Mouse (Mus musculus): ENCODE data around the gene Klf9.

Klf9 gene

DNA sequence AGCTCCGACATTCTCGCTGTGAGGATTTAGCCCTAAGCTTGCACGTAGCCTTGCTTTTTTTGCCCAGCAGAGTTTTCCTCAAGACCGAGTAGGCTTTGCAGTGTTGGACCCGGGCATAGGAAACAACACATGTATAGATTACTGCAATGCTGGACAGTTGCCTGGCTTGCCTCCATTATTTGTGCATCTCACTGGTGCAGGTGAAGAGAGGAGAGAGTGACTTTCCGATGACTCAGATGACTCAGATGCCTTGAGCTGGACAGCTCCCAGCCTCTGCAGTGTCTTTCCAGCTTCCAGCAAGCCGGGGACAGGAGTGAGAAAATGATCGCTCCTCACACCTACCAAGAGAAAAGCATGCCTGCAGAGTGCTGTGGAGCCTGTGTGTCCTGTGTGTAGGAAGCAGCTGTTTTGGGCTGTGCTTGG, 21.4 kb downstream of the Klf9 start:
- no peak for DNase-seq (ENCODE audit: low read depth, low spot score)

DNA sequence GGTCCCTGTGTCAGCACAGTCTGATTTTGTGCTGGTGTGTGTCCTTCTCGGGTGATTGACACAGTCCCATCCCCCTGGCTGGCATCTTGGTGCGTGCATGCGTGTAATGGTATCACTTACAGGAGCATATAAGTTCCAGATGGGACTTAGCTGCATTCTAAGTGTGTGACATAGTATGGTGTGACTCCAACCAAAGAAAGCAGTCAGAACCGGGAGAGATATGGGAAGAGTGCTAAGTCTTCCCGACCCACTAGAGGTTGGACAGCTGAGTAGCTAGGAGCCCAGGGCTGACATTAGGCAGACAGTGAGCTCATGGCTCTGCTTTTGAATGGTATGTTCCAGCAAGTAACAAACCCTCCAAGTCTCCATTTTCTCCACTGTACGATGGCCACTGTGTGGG, 21.9 kb downstream of the Klf9 start:
- DNase-seq (ENCODE audit: low read depth, low spot score) = no peak

DNA sequence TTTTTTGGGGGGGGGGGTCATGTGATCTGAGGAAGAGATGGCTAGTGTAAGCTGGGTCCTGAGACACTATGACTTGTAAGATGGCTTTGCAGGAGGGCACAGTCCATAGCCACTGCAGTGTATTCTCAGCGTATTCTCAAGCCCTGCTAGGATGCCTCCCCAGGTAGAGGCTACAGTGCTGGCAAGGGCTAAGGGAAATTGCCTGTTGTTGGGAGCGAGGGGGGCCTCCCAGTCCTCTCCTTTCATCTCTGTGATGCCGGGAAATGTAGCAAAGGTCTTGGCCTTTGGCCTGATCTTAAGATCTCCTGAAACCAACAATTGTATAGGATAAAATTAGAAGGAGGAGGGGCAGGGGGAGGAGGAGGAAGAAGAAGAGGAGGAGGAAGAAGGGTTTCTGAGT, 22.3 kb downstream of the Klf9 start:
- no peak for DNase-seq (ENCODE audit: low read depth, low spot score)

DNA sequence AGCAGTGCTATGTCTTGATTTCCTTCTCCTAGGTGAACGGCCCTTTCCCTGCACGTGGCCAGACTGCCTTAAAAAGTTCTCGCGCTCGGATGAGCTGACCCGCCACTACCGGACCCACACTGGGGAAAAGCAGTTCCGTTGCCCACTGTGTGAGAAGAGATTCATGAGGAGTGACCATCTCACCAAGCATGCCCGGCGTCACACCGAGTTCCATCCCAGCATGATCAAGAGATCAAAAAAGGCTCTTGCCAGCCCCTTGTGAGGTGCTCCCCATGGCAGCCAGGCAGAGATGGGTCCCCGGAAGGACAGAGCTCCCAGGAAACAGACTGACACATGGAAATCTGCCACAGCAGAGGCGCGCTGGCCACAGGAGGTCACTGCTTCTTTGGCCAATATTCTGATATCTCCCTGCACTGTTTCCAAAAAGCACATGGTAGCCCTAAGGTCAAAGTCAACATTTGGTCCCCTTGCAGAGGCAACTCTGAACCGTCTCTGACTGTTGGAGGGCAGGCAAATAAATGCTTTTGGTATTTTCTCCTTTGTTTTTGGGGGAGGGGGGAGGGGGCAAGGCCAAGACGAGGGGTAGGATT, 23.7 kb downstream of the Klf9 start:
- DNase-seq (ENCODE audit: low read depth, low spot score) = no peak

DNA sequence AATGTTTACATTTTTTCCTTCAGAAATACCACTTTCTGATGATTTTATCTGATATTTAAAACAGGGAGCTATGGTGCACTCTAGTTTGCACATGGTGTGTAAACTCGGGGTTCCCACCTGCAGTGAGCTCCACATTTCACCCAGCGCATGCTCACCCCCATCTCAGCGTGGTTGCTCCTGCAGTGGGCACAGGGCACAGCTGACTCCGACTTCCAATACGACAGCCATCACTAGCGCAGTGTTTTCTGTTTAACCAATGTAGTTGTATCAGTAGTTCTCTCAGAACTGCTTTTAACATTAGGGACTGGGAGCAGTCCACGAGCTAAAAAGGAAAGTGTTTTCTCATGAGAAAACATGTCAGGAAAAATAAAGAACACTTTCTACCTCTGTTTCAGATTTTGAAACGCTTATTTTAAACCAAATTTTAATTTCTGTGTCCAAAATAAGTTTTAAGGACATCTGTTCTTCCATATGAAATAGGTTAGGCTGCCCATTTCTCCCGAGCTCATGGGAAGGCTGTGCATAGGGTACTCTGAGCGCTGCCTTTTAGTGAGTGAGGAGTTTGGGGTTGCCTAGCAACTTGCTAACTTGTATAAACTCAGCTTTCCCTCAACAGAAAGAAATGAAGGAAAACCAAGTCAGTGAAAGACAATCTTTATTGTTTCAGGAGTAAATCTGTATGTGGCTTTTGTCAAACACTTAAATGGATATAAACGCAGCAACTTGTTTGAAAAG, 25.7 kb downstream of the Klf9 start:
- DNase-seq (ENCODE audit: low read depth, low spot score) = no peak

DNA sequence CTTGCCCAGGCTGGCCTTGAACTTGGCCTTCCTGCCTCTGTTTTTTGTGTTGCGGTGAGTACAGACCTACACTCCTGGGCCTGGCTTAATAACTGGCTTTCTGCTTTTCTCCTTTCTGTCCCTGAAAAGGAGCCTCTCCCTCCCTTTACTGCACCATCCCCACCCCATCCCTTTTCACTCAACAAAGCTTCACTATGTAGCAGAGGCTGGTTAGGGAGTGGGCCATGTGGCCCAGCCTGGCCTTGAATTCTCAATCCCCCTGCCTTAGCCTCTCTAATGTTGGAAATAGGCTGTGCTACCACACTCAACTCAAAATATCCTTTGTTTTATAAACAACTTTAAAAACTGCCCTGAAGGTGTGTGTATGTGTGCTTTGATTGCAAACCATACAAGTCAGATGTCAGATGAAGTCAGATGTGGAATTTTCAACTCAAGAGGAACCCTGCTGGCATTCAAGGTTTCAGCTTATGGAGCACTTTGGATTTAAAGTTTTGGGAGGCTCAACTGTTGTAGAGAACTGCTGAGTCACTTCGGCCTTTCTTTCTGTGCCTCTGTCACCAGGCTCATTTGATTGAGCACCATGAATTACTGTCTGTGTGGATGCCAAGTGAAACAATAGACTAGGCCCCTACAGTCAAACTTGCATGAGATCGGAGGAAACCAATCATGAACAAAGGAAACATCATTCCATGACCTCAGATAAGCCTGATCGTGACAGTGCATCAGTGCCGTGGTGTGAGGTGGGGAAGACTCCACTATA, 28.1 kb downstream of the Klf9 start:
- no peak for DNase-seq (ENCODE audit: low read depth, low spot score)

DNA sequence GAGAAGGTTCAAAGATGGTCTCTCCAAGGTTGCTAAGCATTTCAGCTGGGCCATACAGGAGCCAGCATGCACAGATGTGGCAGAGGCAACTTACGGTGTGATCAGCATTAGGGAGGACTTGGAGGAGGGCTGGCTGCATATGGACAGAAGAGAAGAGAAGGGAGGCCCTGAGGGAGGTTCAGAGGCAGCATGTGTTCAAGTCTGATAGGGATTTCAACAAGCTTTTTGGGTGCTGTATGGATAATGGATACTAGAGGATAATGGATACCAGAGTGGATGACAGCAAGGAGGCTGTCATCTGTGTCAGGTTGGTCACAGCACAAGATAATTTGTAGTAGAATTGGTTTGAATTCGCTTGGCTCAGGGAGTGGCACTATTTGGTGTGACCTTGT, 28.6 kb downstream of the Klf9 start:
- DNase-seq (ENCODE audit: low read depth, low spot score) = no peak

DNA sequence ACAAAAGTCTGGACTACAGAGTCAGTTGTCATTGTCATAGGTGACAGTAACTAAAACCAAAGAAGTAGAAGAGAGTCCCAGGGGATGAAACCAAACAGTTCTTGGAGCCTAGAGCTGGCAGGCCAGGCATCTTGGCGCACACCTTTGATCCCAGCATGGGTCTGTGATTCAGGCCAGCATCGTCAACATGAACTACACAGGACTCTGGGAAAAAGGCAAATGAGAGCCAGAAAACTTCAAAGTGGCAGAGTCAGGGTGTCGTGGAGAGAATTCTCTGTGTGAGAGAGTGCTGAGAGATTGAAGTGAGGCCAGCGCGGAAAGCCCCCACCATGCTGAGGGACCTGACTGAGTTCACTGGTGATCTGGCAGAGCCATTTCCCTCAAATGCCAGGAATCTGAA, 29.4 kb downstream of the Klf9 start:
- no peak for DNase-seq (ENCODE audit: low read depth, low spot score)

DNA sequence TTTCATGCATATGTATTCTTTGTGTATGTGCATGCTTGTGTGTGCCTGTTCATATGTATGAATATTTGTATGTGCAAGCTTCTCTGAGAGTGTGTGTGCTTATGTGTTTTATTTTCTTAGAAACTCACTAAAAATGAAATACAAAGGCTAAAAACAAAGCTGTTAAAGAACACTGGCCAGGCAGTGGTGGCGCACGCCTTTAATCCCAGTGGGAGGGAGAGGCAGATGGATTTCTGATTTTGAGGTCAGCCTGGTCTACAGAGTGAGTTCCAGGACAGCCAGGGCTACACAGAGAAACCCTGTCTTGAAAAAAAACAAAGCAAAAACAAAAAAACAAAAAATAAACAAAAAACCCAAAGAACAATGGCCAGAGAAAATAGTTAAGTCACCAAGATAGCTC, 30.1 kb downstream of the Klf9 start:
- no peak for DNase-seq (ENCODE audit: low read depth, low spot score)

DNA sequence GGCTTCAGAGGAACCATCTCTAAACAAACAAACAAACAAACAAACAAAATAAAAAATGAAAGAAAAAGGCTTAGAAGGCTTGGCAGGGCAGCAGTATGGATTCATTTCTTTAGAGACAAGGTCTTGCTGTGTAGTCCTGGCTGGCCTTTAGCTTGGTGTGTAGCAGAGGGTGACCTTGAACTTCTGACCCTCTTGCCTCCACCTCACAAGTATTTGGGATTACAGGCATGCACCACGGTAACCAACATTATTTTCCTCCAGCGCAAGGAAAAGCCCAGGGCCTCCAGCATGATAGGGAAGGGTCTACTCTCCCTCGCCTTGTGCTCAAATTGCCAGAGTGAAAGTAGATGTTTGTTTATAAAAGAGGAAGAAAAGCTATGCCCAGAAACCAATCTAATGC, 34.1 kb downstream of the Klf9 start:
- no peak for DNase-seq (ENCODE audit: low read depth, low spot score)

DNA sequence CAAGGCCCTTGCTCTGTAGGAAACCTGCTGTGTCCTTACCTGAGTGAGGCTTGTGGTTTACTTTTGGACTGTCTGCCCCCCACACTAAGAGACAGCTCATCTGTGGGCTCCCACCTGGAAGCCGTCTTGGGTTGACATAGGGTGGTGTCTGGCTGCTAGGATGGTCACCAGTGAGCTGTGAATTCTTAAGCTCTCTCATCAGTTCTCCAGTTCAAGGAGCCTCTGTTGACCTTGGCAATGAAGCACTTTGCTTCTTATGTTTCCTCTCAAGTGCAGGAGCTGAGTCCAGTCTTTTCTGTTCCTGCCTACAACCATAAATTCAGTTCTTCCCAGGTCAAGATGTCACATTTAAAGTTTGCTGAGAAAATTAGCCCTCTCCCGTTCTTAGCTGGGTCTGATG, 34.5 kb downstream of the Klf9 start:
- DNase-seq (ENCODE audit: low read depth, low spot score) = no peak

DNA sequence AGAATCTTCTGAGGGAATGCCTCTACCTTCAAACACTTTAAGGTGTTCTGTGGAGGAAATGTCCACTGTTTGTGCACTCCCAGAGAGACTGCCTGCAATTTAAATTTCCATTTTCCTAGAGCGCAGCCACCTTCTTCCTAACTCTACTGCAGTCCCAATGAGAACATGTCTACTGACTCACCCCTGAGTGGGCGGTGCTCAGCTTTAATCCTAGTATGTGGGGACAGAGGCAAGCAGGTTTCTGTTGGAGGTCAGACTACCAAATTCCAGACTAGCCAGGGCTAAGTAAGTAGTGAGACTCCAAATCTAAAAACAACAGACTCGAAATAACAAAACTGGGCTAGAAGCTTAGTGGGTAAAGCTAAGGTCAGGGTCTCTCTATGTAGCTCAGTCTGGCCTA, 37.5 kb downstream of the Klf9 start:
- DNase-seq (ENCODE audit: low read depth, low spot score) = no peak

DNA sequence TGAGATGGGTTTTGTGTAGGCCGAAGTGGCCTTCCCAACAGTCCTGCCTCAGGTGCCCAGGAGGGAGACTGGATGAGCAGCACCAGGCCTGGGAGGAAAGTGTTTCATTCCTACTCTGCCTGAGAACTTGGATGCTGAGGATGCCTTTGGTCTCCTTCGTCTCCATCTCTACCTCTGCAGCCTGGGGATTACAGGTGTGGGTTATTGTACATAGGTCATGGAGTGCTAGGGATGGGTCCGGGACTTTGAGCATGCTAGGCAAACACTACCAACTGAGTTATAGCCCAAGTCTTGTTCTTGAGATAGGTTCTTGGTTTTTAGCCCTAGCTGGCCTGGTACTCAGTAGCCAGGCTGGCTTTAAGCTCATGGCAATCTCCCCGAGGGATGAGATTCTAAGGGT, 42.5 kb downstream of the Klf9 start:
- DNase-seq (ENCODE audit: low read depth, low spot score) = no peak

DNA sequence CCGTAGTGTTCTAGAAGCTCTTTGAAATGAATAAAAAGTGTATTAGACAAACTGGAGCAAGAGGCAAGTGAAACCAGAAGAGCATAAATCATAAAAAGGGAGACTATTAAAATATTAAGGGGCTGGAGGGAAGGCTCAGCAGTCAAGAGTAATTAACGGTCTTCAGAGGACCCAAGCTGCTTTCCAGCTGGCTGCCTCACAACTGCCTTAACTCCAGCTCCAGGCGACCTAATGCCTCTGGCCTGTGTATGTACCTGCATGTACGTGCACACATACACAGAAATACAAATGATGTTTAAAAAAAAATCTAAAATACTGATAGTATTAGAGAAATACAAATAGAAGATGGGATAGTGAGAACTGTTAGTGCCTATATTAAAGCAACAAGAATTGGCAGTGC, 43.0 kb downstream of the Klf9 start:
- no peak for DNase-seq (ENCODE audit: low read depth, low spot score)

DNA sequence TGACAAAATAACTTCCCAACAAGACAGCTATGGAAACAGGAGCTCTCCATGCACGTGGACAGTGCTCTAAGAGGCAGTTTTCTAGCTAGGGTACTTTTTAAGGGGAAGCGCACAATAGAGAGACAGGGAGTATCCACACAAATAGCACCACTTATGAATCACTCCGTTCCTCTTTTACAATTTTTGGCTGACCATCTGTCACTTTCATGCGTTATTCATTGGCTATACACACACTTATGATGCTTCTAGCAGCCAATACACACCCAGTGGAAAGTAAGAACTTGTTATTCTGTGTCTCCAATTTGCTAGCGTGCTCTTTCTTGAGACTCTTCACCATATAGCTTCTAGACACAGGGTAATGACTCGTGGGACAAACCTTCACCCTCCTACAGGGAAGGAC, 46.7 kb downstream of the Klf9 start:
- DNase-seq (ENCODE audit: low read depth, low spot score) = no peak

DNA sequence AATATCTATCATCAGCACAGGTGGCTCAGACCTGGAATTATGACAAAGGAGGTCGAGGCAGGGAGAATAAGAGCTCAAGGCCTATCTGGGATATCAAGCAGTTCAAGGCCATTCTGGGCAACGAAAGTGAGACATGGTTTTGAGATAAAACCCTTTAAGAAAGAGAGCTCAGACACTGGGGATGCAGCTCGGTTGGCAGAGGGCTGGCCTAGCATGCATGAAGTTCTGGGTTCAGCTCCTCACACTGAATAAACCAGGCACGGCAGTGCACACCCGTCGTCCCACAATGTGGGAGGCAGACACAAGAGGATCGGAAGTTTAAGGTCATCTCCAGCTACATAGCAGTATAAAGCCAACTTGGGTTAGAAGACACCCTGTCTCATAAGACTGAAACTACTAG, 48.0 kb downstream of the Klf9 start:
- no peak for DNase-seq (ENCODE audit: low read depth, low spot score)

DNA sequence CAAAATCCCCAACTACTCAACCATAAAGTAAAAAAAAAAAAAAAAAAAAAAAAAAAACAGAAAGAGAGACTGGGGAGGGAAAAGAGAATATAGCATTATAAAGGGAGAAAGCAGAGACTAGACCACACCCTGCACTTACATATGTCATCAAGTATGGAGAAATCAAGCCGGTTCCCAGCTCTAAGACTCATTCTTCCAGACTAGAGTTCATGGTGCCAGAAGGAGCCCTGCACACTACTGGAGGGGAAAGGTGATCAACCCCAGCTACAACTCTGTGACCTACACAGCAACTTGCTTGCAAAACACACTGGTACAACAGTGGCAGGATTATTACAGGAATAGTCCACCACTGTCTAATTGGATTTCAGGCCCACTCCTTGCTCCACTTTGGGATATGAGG, 48.7 kb downstream of the Klf9 start:
- DNase-seq (ENCODE audit: low read depth, low spot score) = no peak

DNA sequence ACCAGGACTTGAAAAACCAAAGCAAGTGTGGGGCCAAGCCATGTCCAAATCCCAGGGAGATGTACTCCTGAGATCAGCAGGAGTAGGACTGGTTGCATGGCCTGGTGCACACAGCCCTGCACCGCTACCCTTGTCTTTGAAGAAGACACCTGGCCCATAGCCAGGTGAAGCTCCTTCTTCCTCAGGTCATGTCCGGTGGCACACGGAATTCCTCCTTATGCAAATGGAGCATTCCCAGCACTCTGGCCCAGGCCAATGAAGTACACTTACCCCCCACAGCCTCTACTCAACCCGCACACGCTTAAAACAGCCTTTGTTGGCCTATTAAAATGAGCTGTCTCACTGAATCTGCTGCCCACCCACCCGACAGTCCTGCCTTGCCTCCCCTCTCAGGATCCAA, 50.5 kb downstream of the Klf9 start:
- DNase-seq (ENCODE audit: low read depth, low spot score) = no peak

DNA sequence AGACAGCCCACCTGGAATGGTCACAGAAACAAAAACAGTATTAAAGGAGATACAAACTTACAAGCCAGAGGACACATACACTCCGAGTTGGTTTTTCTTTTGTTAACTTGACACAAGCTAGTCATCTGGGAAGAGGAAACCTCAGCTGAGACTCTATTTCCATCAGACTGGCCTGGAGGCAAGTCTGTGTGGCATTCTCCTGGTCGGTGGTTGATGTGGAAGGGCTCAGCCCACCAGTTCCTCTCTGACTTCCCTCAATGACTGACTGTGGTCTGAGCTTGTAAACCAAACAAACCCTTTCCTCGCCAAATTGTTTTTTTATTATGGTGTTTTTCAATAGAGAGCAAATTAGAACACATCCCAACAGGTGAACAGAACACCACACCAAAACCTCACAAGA, 52.0 kb downstream of the Klf9 start:
- DNase-seq (ENCODE audit: low read depth, low spot score) = no peak

DNA sequence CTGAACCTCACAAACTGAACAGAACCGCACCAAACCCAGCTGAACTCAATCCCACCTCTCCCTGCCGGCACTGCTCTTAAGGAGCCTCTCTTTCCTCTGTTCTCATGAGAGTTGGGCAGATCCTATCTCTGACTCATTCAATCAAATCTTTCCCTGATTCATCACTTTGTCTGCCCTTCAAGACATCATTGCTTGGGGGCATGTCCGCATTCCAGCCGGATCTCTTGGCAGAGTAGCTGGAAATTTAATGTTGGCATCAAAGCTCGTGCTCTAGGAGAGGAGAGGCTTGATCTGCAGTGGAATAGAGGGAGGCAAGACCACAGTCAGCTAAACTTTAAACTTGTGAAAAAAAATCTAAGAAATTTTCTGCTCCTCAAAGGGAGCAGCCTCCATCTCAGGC, 61.1 kb downstream of the Klf9 start:
- no peak for DNase-seq (ENCODE audit: low read depth, low spot score)

DNA sequence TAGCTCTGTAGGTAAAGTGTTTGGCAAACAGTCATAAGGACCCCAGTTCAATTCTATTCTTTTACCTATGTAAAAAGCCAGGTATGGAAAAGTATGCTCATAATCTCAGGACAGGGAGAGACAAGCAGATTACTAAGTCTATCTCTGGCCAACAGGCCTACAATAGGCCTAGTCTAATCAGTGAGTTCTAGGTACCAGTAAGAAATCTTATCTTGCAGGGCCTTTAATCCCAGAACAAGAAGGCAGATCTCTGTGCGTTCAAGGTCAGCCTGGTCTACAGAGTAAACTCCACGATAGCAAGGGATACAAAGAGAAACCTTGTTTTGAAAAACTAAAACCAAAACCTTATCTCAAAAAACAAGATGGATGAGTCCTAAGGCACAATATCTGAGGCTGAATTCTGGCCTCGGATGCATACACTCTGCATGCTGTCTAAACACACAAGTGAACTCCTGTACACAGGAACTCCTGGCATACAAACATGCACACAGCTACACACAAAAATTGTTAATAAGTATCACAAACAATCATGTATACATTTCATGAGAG, 62.6 kb downstream of the Klf9 start:
- DNase-seq (ENCODE audit: low read depth, low spot score) = no peak

DNA sequence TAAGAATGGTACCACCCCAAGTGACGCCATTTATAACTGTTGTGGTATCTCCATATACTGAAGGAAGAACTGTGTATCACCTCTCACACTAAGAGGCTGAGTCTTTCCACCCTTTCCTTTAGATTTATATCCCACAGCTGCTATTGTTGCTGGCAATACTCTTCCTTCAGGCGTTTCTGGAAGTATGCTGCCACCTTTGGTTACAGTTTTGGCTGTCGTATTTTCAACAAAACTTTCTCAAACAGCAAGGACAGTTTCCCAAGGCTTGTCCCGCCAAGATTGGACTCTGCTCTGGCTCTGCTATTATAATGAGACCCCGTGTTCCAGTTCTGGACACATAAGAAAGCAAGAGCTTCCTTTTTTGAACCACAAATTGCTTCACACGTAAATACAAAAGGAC, 70.3 kb downstream of the Klf9 start:
- no peak for DNase-seq (ENCODE audit: low read depth, low spot score)

DNA sequence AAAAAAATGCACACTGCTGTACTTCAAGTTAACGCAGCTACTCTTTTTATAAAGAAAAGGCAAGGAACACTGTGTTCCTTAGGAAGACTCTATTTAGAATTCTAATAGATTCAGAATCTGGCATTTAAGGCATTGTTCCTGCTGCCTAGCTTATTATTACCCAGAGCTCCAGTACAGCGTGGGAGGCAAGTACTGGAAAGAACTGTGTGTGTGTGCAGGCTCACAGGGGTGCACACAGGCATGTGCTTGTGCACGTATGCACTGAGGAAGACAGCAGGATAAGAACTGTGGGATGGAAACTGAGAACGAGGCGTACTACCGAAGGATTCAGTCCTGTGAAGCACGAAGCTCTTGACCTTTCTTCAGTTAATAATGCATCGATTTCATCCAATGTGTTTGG, 73.3 kb downstream of the Klf9 start:
- no peak for DNase-seq (ENCODE audit: low read depth, low spot score)

Data from CD4-positive, CD25-positive, alpha-beta regulatory T cell, adult 2 months (primary cell).